Mouse (Mus musculus): ENCODE measurements around the gene Kat7. TPM values are rescaled to one million over a fixed set of nuclear protein-coding genes. Genes with fewer than 3 reads are reported as not detected.

Kat7 gene
- polyA plus RNA-seq, 1 experiment: 11.7 TPM

DNA sequence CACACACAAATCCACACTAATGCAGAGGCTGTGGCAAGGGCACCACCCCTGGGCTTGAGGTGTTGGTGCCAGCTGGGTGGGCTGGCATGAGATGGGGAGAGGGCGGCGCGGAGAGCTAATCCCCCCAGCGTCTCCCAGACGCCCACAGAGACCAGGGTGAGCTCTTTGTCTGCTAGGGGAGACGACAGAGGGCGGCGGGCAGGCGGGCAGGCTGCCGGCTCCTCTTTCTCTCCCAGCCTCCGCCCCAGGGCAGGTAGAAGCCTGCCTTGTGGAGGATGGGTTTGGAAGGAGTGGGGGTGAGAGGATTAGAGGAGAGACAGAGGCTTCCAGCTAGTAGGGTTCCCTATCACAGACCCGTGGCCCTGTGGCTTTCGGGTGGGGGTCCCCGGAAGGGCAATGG, 63.0 kb downstream of the Kat7 start:
- Histone ChIP-seq H3K9me3 (peaks cover 17% of the 10 kb centered on the region), H3K27me3 (replicated peaks) (peaks cover 73% of the 10 kb centered on the region), H3K4me1 (peaks cover 19% of the 10 kb centered on the region), H3K4me3 (replicated peaks) (no peak overlapping the region), H3K36me3 (replicated peaks; ENCODE audit: low read length) (no peaks in the 10 kb centered on the region)
- TF ChIP-seq FLI1 (IDR thresholded peaks at IDR 0.05; ENCODE audit: low read length): no peak
- TF ChIP-seq GATA1 (IDR thresholded peaks at IDR 0.05; ENCODE audit: borderline replicate concordance, low read length): no peak

GRCm38 (mm10) chr11:95245456-95245855, 64.6 kb downstream of the Kat7 start:
- Histone ChIP-seq H3K27me3 (replicated peaks) (peaks cover 83% of the 10 kb centered on the region), H3K9me3 (peaks cover 17% of the 10 kb centered on the region), H3K36me3 (replicated peaks; ENCODE audit: low read length) (no peaks in the 10 kb centered on the region), H3K4me3 (replicated peaks) (no peak overlapping the region), H3K4me1 (peaks cover 10% of the 10 kb centered on the region)
- TF ChIP-seq FLI1 (IDR thresholded peaks at IDR 0.05; ENCODE audit: low read length): no peak
- no peak for TF ChIP-seq GATA1 (IDR thresholded peaks at IDR 0.05; ENCODE audit: borderline replicate concordance, low read length)

- TF ChIP-seq GATA1 (IDR thresholded peaks at IDR 0.05; ENCODE audit: borderline replicate concordance, low read length): no peak
- no peak for TF ChIP-seq FLI1 (IDR thresholded peaks at IDR 0.05; ENCODE audit: low read length)
- Histone ChIP-seq H3K36me3 (replicated peaks; ENCODE audit: low read length) (no peaks in the 10 kb centered on the region), H3K4me3 (replicated peaks) (no peak overlapping the region), H3K27me3 (replicated peaks) (peaks cover 89% of the 10 kb centered on the region), H3K9me3 (peaks cover 5% of the 10 kb centered on the region; the same call in 1 of the 2 replicates), H3K4me1 (peaks cover 3% of the 10 kb centered on the region; the same call in 1 of the 2 replicates)
Observed at GRCm38 (mm10) chr11:95242653-95243052, 67.4 kb downstream of the Kat7 start.

- Histone ChIP-seq H3K36me3 (replicated peaks; ENCODE audit: low read length) (no peaks in the 10 kb centered on the region), H3K4me3 (replicated peaks) (no peak overlapping the region), H3K9me3 (no peaks in the 10 kb centered on the region), H3K27me3 (replicated peaks) (peaks cover 93% of the 10 kb centered on the region), H3K4me1 (peaks cover 3% of the 10 kb centered on the region; the same call in 1 of the 2 replicates)
- TF ChIP-seq FLI1 (IDR thresholded peaks at IDR 0.05; ENCODE audit: low read length) (no peak), GATA1 (IDR thresholded peaks at IDR 0.05; ENCODE audit: borderline replicate concordance, low read length) (no peak)
Observed at GRCm38 (mm10) chr11:95238477-95238876, 71.6 kb downstream of the Kat7 start.

DNA sequence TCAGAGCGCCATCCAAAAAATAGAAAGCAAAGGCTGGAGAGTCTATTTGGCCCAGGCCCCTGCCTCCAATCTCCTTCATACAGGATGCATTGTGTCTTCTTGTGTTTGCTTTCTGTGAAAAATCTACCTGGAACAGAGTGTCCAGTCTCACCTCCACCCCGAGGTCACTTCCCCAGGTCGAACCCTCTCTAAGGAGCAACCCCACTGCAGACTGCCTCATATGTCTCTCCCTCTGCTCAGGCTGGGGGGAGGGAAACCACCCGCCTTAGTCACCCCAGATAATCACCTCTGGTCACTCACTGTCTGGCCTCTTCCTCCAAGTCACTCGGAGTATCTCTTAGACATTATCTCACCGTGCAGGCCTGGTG, 77.7 kb downstream of the Kat7 start:
- Histone ChIP-seq H3K27me3 (replicated peaks) (peaks cover 84% of the 10 kb centered on the region), H3K4me1 (peaks cover 14% of the 10 kb centered on the region), H3K4me3 (replicated peaks) (peak overlapping the region; percentile 82), H3K9me3 (no peaks in the 10 kb centered on the region), H3K36me3 (replicated peaks; ENCODE audit: low read length) (no peaks in the 10 kb centered on the region)
- TF ChIP-seq FLI1 (IDR thresholded peaks at IDR 0.05; ENCODE audit: low read length) (no peak), GATA1 (IDR thresholded peaks at IDR 0.05; ENCODE audit: borderline replicate concordance, low read length) (no peak)

GRCm38 (mm10) chr11:95231688-95232328, 78.2 kb downstream of the Kat7 start:
- peaks cover 82% of the 10 kb centered on the region for H3K27me3 ChIP-seq (replicated peaks)
- TF ChIP-seq GATA1 (IDR thresholded peaks at IDR 0.05; ENCODE audit: borderline replicate concordance, low read length) (no peak), FLI1 (IDR thresholded peaks at IDR 0.05; ENCODE audit: low read length) (no peak)

GRCm38 (mm10) chr11:95227467-95227866, 82.6 kb downstream of the Kat7 start:
- H3K27me3 ChIP-seq (replicated peaks): peaks cover 82% of the 10 kb centered on the region
- H3K4me3 ChIP-seq (replicated peaks): no peak overlapping the region
- TF ChIP-seq FLI1 (IDR thresholded peaks at IDR 0.05; ENCODE audit: low read length) (no peak), GATA1 (IDR thresholded peaks at IDR 0.05; ENCODE audit: borderline replicate concordance, low read length) (no peak)
- H3K36me3 ChIP-seq (replicated peaks; ENCODE audit: low read length): no peaks in the 10 kb centered on the region
- H3K9me3 ChIP-seq: no peaks in the 10 kb centered on the region
- H3K4me1 ChIP-seq: peaks cover 30% of the 10 kb centered on the region

More at GRCm38 (mm10) chr11:95231688-95232328, 78.2 kb downstream of the Kat7 start:
- no peaks in the 10 kb centered on the region for H3K36me3 ChIP-seq (replicated peaks; ENCODE audit: low read length)
- H3K4me3 ChIP-seq (replicated peaks): peak overlapping the region; percentile 82
- H3K4me1 ChIP-seq: peaks cover 14% of the 10 kb centered on the region
- H3K9me3 ChIP-seq: no peaks in the 10 kb centered on the region

DNA sequence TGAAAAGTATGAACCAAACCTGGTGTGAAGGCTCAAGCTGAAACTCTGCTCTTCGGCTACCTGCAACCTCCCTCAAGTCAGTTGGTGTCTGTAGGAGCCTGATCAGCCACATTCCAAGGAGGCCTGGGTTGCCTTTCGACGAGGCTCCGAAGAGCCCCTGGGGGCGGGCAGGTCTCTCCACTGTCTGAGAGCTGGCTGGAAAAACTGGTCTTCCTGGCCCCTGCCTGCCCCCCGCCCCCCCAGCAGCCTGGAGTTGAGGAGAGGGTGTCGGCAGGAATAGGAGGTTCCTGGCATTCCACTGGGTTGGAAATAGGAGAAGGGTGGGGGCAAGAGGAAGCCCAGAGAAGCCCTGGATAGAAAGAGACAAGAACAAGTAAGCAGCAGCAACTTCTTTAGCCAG, 84.6 kb downstream of the Kat7 start:
- H3K27me3 ChIP-seq (replicated peaks): peaks cover 86% of the 10 kb centered on the region
- H3K36me3 ChIP-seq (replicated peaks; ENCODE audit: low read length): no peaks in the 10 kb centered on the region
- H3K4me1 ChIP-seq: peaks cover 18% of the 10 kb centered on the region
- no peak for TF ChIP-seq GATA1 (IDR thresholded peaks at IDR 0.05; ENCODE audit: borderline replicate concordance, low read length)
- TF ChIP-seq FLI1 (IDR thresholded peaks at IDR 0.05; ENCODE audit: low read length): no peak
- H3K4me3 ChIP-seq (replicated peaks): no peak overlapping the region
- H3K9me3 ChIP-seq: no peaks in the 10 kb centered on the region

Other genes with a start within 250 kb of the Kat7 start
- 0.08 TPM in 1 of 2 replicates, not detected in the other for gene Itga3, start 233.4 kb downstream of the Kat7 start, polyA plus RNA-seq (2012; ENCODE audit: insufficient read depth, low replicate concordance)
- gene Dlx3, start 190.1 kb downstream of the Kat7 start, polyA plus RNA-seq (2012; ENCODE audit: insufficient read depth, low replicate concordance): not detected in 2 replicates
- not detected in 2 replicates for gene Dlx4, start 164.0 kb downstream of the Kat7 start, polyA plus RNA-seq (2012; ENCODE audit: insufficient read depth, low replicate concordance)
- gene Tac4, start 48.7 kb downstream of the Kat7 start, polyA plus RNA-seq (2012; ENCODE audit: insufficient read depth, low replicate concordance): 1.3 and 1.9 TPM in 2 replicates
- gene Fam117a, start 26.8 kb upstream of the Kat7 start, polyA plus RNA-seq (2012; ENCODE audit: insufficient read depth, low replicate concordance): 42.4 and 44.8 TPM in 2 replicates
- 11.3 and 13.2 TPM in 2 replicates for gene Slc35b1, start 74.4 kb upstream of the Kat7 start, polyA plus RNA-seq (2012; ENCODE audit: insufficient read depth, low replicate concordance)
- gene Spop, start 103.8 kb upstream of the Kat7 start, polyA plus RNA-seq (2012; ENCODE audit: insufficient read depth, low replicate concordance): 4.1 and 20.4 TPM in 2 replicates
- 0.04 TPM in 1 of 2 replicates, not detected in the other for gene Nxph3, start 204.3 kb upstream of the Kat7 start, polyA plus RNA-seq (2012; ENCODE audit: insufficient read depth, low replicate concordance)

All from megakaryocyte, embryonic 14.5 days (primary cell).